Mouse (Mus musculus) neural tube, embryonic 15.5 days (tissue): ENCODE results near the gene Spata25. TPM values are rescaled to one million over a fixed set of nuclear protein-coding genes. Genes with fewer than 3 reads are reported as not detected.

Source experiments
- ATAC-seq: fragments of 200-750 bp; cut with Nextera tagmentation; 2 replicates; pipeline ENCODE4 v1.8.0; 2017; ENCODE audit warnings: mild to moderate bottlenecking, moderate TSS enrichment, moderate library complexity; ENCODE audit not compliant: low FRiP score
- H3K27ac ChIP-seq: fragments of 300-500 bp; sonication (generic); replicated peaks from 2 replicates; pipeline ENCODE4 v1.5.1; 2015; ENCODE audit warnings: mild to moderate bottlenecking, inconsistent platforms
- H3K27me3 ChIP-seq: fragments of 300-500 bp; sonication (generic); replicated peaks from 2 replicates; pipeline ENCODE4 v1.6.1; 2015; ENCODE audit warnings: inconsistent platforms
- H3K36me3 ChIP-seq: fragments of 300-500 bp; sonication (generic); 2 replicates; pipeline ENCODE4 v1.6.1; 2015; ENCODE audit warnings: inconsistent platforms
- H3K4me1 ChIP-seq: fragments of 300-500 bp; sonication (generic); 2 replicates; pipeline ENCODE4 v1.6.1; 2015; ENCODE audit warnings: inconsistent platforms
- H3K4me2 ChIP-seq: fragments of 300-500 bp; sonication (generic); 2 replicates; pipeline ENCODE4 v1.6.1; 2015; ENCODE audit warnings: inconsistent platforms, mild to moderate bottlenecking, moderate library complexity
- H3K4me3 ChIP-seq: fragments of 300-500 bp; sonication (generic); replicated peaks from 2 replicates; pipeline ENCODE4 v1.5.1; 2015; ENCODE audit warnings: mild to moderate bottlenecking, inconsistent platforms
- H3K9ac ChIP-seq: fragments of 300-500 bp; sonication (generic); replicated peaks from 2 replicates; pipeline ENCODE4 v1.6.1; 2015; ENCODE audit warnings: mild to moderate bottlenecking, inconsistent platforms
- H3K9me3 ChIP-seq: fragments of 300-500 bp; sonication (generic); replicated peaks from 2 replicates; pipeline ENCODE4 v1.6.1; 2016; ENCODE audit warnings: inconsistent platforms
- WGBS: fragments of 180-500 bp; shearing (Covaris S2); methylation state at CpG from one replicate; pipeline ENCODE4 v1.1.7; 2015; ENCODE audit warnings: mixed read lengths; 5-methylcytosine and 5-hydroxymethylcytosine counted together
- polyA plus RNA-seq: library from polyadenylated mRNA; unstranded; fragments of >200 nt; fragmentation: Nextera tagmentation; extraction: Ambion mirVana; gene quantifications from 2 replicates; pipeline ENCODE4 v1.2.1, GENCODE M21; 2015

Gene Spata25
- polyA plus RNA-seq, 1 experiment from 2014 or later, result not detected

GRCm38 (mm10) chr2:164835164-164835563 is 6.8 kb upstream of the Spata25 start:
- Histone ChIP-seq H3K4me1 (peaks cover 26% of the 10 kb centered on the region), H3K9ac (no peak overlapping the region), H3K27me3 (no peaks in the 10 kb centered on the region), H3K36me3 (peaks cover 14% of the 10 kb centered on the region), H3K4me3 (no peak overlapping the region), H3K9me3 (no peaks in the 10 kb centered on the region), H3K4me2 (peak overlapping the region; percentile 93), H3K27ac (no peak overlapping the region)
- ATAC-seq, result no peak
- WGBS, result 98% methylated on average over 4 of the region's 4 CpGs

DNA sequence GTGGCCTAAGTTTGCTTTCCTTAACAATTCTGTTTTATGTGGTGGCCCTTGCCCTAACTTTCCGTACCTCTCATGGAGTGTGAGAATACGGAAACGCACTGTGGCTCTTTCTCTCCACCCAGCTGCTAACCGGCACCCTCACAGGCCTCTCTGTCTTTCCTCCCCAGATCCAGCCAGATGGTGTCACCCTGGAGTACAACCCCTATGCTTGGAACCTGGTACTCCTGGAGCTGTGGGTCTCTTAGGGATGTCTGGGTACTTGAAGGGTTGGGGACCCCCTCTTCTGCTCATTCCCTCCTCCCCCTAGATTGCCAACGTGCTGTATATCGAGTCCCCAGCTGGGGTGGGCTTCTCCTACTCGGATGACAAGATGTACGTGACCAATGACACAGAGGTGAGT is 6.2 kb upstream of the Spata25 start:
- peaks cover 26% of the 10 kb centered on the region for H3K4me1 ChIP-seq
- peak overlapping the region; percentile 93 for H3K4me2 ChIP-seq
- 44% methylated on average over 8 of the region's 8 CpGs for WGBS
- no peak for ATAC-seq
- peak overlapping the region; percentile 78 for H3K4me3 ChIP-seq
- H3K36me3 ChIP-seq, result peaks cover 8% of the 10 kb centered on the region
- no peaks in the 10 kb centered on the region for H3K9me3 ChIP-seq
- peak overlapping the region; percentile 78; the same call in 1 of the 2 replicates for H3K9ac ChIP-seq
- no peaks in the 10 kb centered on the region for H3K27me3 ChIP-seq
- peak overlapping the region; percentile 85; the same call in 1 of the 2 replicates for H3K27ac ChIP-seq

DNA sequence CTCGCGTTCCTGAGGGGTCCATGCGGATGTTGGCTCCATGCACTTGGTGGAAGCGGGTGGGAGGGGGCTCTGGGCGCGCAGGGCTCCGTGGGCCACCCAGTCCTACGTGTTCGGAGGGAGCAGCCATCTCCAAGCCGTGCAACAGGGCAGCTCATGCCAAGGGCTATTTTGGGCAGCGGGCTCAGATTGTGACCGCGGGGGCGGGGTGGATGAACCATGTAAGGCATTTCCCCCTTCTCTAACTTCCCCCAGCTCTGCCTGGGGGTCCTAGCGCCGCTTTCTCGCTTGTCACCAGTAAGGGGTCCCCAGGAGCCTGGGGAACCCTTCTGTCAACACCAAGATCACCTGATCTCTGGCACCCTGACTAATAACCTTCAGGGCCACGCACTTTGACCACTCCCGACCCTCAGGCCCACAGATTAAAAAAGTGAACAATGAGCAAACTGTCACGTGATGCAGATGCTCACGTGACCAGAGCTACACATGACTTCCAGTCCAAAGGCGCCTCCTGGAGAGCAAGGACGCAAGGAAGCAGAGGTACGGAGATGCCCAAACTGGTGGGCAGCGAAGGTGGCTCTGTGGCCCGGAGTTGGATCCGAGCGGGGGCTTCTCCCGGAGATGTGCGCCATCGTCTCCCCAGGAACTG is 5.1 kb upstream of the Spata25 start, which contains the start of gene Neurl2:
Gene Neurl2, minus strand, starts transcription at position 143 of the 646 bp plus-strand sequence.
- peak; percentile 79 for ATAC-seq
- H3K4me2 ChIP-seq, result peak within 1 kb of the TSS; percentile 93

DNA sequence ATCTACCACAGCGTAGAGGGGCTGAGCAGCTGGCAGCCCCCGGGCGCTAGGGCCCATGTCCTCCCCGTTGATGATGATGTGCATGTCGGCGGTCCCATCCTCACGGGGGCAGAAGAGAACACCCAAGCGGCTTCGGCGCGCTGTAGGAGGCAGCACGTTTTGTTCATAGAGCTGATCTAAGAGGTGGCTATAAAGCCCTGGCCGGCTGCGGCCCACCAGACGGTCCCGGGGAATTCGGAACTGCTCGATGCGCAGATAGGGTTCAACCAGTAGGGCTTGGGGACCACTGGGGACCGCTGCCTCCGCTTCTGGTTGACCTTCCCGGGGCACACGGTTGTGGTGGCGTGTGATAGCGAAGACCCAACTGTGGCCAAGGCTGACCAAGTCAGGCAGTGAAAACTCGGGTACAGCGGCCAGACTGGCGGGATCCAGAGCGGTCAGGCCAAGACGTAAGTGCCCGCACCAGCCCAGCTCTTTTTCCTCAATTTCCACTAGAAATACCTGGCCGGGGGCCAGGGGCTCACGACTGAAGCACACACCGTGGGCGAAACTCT is 4.5 kb upstream of the Spata25 start, which contains the start of gene Ctsa:
Gene Ctsa, plus strand, starts transcription at position 126 of the 554 bp plus-strand sequence.
- Histone ChIP-seq H3K9me3 (no peaks in the 10 kb centered on the region), H3K27ac (peak within 1 kb of the TSS; percentile 85), H3K4me1 (peaks cover 26% of the 10 kb centered on the region), H3K4me3 (peak within 1 kb of the TSS; percentile 78), H3K27me3 (no peaks in the 10 kb centered on the region), H3K9ac (peak within 1 kb of the TSS; percentile 78), H3K36me3 (peaks cover 16% of the 10 kb centered on the region), H3K4me2 (peak within 1 kb of the TSS; percentile 93)
- peak; percentile 68 for ATAC-seq
- under 1% methylated on average over 35 of the region's 35 CpGs for WGBS

More for the DNA sequence above, 5.1 kb upstream of the Spata25 start, which contains the start of gene Neurl2:
- H3K9me3 ChIP-seq, result no peaks in the 10 kb centered on the region
- peak within 1 kb of the TSS; percentile 78 for H3K4me3 ChIP-seq
- no peaks in the 10 kb centered on the region for H3K27me3 ChIP-seq
- peak within 1 kb of the TSS; percentile 78 for H3K9ac ChIP-seq
- under 1% methylated on average over 31 of the region's 31 CpGs for WGBS
- peak within 1 kb of the TSS; percentile 85 for H3K27ac ChIP-seq
- peaks cover 11% of the 10 kb centered on the region for H3K36me3 ChIP-seq
- peaks cover 26% of the 10 kb centered on the region for H3K4me1 ChIP-seq

GRCm38 (mm10) chr2:164832032-164832747 is 3.9 kb upstream of the Spata25 start:
- Histone ChIP-seq H3K4me3 (peak overlapping the region; percentile 78), H3K27me3 (no peaks in the 10 kb centered on the region), H3K4me1 (peaks cover 32% of the 10 kb centered on the region), H3K36me3 (peaks cover 22% of the 10 kb centered on the region; the same call in 1 of the 2 replicates), H3K9me3 (no peaks in the 10 kb centered on the region), H3K9ac (peak overlapping the region; percentile 78), H3K27ac (peak overlapping the region; percentile 85), H3K4me2 (peak overlapping the region; percentile 93)
- peak; percentile 9; the same call in 1 of the 2 replicates for ATAC-seq
- 57% methylated on average over 16 of the region's 16 CpGs for WGBS

- Histone ChIP-seq H3K27ac (no peak overlapping the region), H3K36me3 (peaks cover 31% of the 10 kb centered on the region), H3K9me3 (no peaks in the 10 kb centered on the region), H3K4me2 (no peak overlapping the region), H3K27me3 (no peaks in the 10 kb centered on the region), H3K9ac (no peak overlapping the region), H3K4me3 (no peak overlapping the region), H3K4me1 (peaks cover 37% of the 10 kb centered on the region)
- 91% methylated on average over 10 of the region's 10 CpGs for WGBS
- no peak for ATAC-seq
Measured at GRCm38 (mm10) chr2:164831029-164831428, 2.7 kb upstream of the Spata25 start.

GRCm38 (mm10) chr2:164829090-164829489 is 753 bp upstream of the Spata25 start:
- 92% methylated on average over 1 of the region's 1 CpGs for WGBS
- ATAC-seq, result no peak

DNA sequence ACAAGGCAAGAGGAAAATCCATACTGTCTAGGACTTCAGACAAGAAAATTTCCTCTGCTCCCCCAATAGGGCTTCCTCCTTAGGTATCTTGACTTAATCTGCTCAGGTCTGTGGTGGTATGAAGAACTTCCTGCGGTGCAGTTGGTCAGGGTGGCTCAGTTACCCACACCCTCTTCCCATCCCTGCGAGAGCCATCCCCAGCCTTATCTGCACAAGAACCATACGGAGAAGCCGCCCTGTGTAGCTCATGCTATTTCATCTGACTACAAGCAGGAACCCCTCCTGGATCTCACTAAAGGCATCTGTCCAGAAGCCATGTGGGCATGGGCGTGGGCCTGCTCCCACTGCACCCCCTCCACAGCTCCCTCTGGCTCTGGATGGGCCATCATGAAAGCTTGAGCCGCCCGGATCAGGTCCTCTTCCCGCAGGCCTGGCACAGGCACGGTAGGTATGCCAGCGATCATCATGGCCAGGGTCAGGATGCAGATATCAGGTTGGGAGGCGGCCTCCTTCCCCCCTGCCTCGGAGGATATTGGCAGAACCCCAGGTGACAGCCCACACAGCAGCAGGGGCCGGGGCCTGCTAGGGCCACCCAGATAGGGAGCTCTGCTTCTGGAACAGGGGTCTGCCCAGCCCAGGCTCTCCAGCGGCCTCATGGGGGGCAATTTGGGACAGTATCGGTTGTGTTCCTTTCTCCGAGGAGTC is 1.0 kb downstream of the Spata25 start:
- H3K27ac ChIP-seq, result no peak overlapping the region
- H3K4me3 ChIP-seq, result no peak overlapping the region
- H3K9me3 ChIP-seq, result no peaks in the 10 kb centered on the region
- peaks cover 46% of the 10 kb centered on the region for H3K36me3 ChIP-seq
- no peak overlapping the region for H3K4me2 ChIP-seq
- H3K9ac ChIP-seq, result no peak overlapping the region
- no peak for ATAC-seq
- WGBS, result 89% methylated on average over 16 of the region's 16 CpGs
- peaks cover 31% of the 10 kb centered on the region for H3K4me1 ChIP-seq
- H3K27me3 ChIP-seq, result no peaks in the 10 kb centered on the region

More at GRCm38 (mm10) chr2:164829090-164829489, 753 bp upstream of the Spata25 start:
- H3K4me3 ChIP-seq, result no peak overlapping the region
- H3K27ac ChIP-seq, result no peak overlapping the region
- peaks cover 46% of the 10 kb centered on the region for H3K36me3 ChIP-seq
- H3K4me2 ChIP-seq, result no peak overlapping the region
- H3K9ac ChIP-seq, result no peak overlapping the region
- H3K9me3 ChIP-seq, result no peaks in the 10 kb centered on the region
- no peaks in the 10 kb centered on the region for H3K27me3 ChIP-seq
- peaks cover 29% of the 10 kb centered on the region for H3K4me1 ChIP-seq

DNA sequence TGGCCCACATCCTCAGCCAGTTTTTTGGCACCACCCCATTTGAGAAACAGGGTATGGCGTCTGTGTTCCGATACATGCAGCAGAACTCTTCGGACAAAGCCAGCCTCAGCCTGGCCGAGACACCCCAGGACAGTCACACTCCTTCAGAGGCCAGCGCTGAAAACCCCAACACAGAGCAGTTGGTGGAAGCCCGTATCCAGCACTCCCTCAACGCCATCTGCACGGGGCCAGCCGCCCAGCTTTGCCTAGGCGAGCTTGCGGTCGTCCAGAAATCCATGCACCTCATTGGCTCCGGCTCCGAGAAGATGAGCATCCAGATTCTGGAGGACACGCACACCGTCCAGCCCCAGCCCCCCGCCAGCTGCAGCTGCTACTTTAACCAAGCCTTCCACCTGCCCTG is 2.8 kb downstream of the Spata25 start:
- no peak overlapping the region for H3K4me3 ChIP-seq
- H3K4me1 ChIP-seq, result peaks cover 37% of the 10 kb centered on the region
- peaks cover 63% of the 10 kb centered on the region for H3K36me3 ChIP-seq
- H3K9ac ChIP-seq, result no peak overlapping the region
- WGBS, result 96% methylated on average over 17 of the region's 17 CpGs
- no peaks in the 10 kb centered on the region for H3K9me3 ChIP-seq
- no peak for ATAC-seq
- H3K4me2 ChIP-seq, result no peak overlapping the region
- no peaks in the 10 kb centered on the region for H3K27me3 ChIP-seq
- no peak overlapping the region for H3K27ac ChIP-seq

GRCm38 (mm10) chr2:164823969-164824368 is 4.4 kb downstream of the Spata25 start:
- H3K4me1 ChIP-seq, result peaks cover 37% of the 10 kb centered on the region
- peak overlapping the region; percentile 61 for H3K4me2 ChIP-seq
- ATAC-seq, result no peak
- no peaks in the 10 kb centered on the region for H3K27me3 ChIP-seq
- no peak overlapping the region; the same call in 1 of the 2 replicates for H3K4me3 ChIP-seq
- 92% methylated on average over 4 of the region's 4 CpGs for WGBS
- H3K27ac ChIP-seq, result no peak overlapping the region
- peaks cover 65% of the 10 kb centered on the region for H3K36me3 ChIP-seq
- no peaks in the 10 kb centered on the region for H3K9me3 ChIP-seq
- no peak overlapping the region for H3K9ac ChIP-seq

- peak; percentile 82 for ATAC-seq
- under 1% methylated on average over 10 of the region's 10 CpGs for WGBS
Measured at GRCm38 (mm10) chr2:164823181-164823585, 5.2 kb downstream of the Spata25 start.

More at GRCm38 (mm10) chr2:164823181-164823585, 5.2 kb downstream of the Spata25 start:
- peak overlapping the region; percentile 61 for H3K4me2 ChIP-seq
- peaks cover 57% of the 10 kb centered on the region for H3K36me3 ChIP-seq
- H3K9ac ChIP-seq, result peak overlapping the region; percentile 82
- H3K27me3 ChIP-seq, result no peaks in the 10 kb centered on the region
- H3K27ac ChIP-seq, result peak overlapping the region; percentile 96
- peak overlapping the region; percentile 77 for H3K4me3 ChIP-seq
- no peaks in the 10 kb centered on the region for H3K9me3 ChIP-seq
- H3K4me1 ChIP-seq, result peaks cover 37% of the 10 kb centered on the region
